Mouse (Mus musculus): ENCODE data around the gene Grhl1.

DNA sequence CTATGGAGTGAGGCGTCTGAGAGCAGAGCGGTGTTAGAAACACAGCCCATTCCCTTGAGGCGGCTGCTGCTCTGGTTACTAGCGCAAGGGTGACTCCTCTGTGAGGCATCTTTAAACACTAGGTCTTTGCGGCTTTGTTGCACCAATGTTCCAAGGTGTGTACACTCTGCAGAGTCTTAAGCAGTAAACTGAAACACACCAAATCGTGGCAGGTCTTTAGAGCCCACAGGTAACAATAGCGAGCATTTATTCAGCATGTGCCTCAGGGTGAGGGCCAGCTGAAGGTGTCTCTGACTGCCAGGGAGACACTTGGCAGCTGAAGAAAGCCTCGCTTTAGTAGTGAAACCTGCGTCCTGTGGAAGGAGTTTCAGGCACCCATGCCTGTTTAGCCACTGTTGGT is 20.0 kb downstream of the Grhl1 start:
- TF ChIP-seq MAX (IDR thresholded peaks at IDR 0.05; ENCODE audit: low read depth), result no peak
- no peak for TF ChIP-seq POLR2A (IDR thresholded peaks at IDR 0.05; ENCODE audit: insufficient read length, low read depth)
- TF ChIP-seq MYOD1 (IDR thresholded peaks at IDR 0.05; ENCODE audit: control insufficient read depth in 1 of 3, insufficient read length in 2 of 3, low read depth in 2 of 3), result no peak
- no peak for TF ChIP-seq USF1 (IDR thresholded peaks at IDR 0.05; ENCODE audit: low read depth)
- no peak for TF ChIP-seq MYOG (IDR thresholded peaks at IDR 0.05; ENCODE audit: control insufficient read depth in 1 of 3, insufficient read depth in 1 of 3, insufficient read length in 2 of 3, low read depth in 2 of 3)
- TF ChIP-seq E2F4 (IDR thresholded peaks at IDR 0.05; ENCODE audit: insufficient read depth), result no peak
